Mouse (Mus musculus): ENCODE measurements around the gene Olfr54.

DNA sequence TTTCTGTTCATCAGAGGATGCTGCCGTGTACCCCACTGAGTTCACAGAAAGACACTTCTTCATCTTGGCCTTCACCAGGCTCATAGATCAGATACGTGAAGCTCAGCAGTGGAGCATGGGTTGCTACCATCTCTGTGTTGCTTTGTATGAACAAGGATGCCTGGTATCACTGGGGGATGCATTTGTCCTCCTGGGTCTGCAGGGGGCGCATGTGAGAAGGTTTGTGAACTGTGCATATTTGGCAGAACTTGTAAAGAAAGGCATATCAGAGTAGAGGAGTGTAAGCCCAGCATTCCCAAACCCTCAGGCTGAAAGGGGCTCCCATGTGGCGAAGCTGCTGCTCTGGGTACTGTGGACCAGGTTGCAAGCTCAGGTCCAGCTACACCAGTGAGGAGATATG, 36.8 kb upstream of the Olfr54 start:
- TF ChIP-seq TAL1 (IDR thresholded peaks at IDR 0.05; ENCODE audit: low read length) (no peak), GATA1 (IDR thresholded peaks at IDR 0.05; ENCODE audit: low read length) (no peak)

All from erythroblast, embryonic 14.5 days (primary cell).